Mouse (Mus musculus) layer of hippocampus, adult 6 months (tissue): ENCODE results near the gene Galnt12. TPM values are rescaled to one million over a fixed set of nuclear protein-coding genes. Genes with fewer than 3 reads are reported as not detected.

Experiments used
- long read RNA-seq, 2 experiments: library from polyadenylated mRNA; unstranded; transcript quantifications; one replicate each; pipeline ENCODE4 v2.0.0; 2019 to 2020
- polyA plus RNA-seq: library from polyadenylated mRNA; unstranded; fragments of <200 nt; fragmentation: Nextera tagmentation; gene quantifications from 2 replicates; pipeline ENCODE4 v1.2.3, GENCODE M21; 2021

The Galnt12 gene
- polyA plus RNA-seq = 0.21 and 0.34 TPM in 2 replicates
- long read RNA-seq, experiment 1 = 0 reads
- long read RNA-seq, experiment 2, partial matches to known transcripts = 0 of 4 reads
- long read RNA-seq, experiment 2, other reads (novel, unspliced or antisense) = 1 of 4 reads

GRCm38 (mm10) chr4:47091493-47092386 is at the start of gene Galnt12:
Galnt12 (plus strand) TSS chr4:47091909.

GRCm38 (mm10) chr4:47056791-47057509 is 34.8 kb upstream of the Galnt12 start, which contains the start of gene Anks6:
Anks6 (minus strand) TSS chr4:47057427.

Other genes starting within 250 kb of the Galnt12 start
- 24.4 and 26.2 TPM in 2 replicates for gene Gabbr2, start 100.0 kb upstream of the Galnt12 start, polyA plus RNA-seq
- 0.58 and 0.75 TPM in 2 replicates for gene Anks6, start 34.5 kb upstream of the Galnt12 start, polyA plus RNA-seq
- gene Col15a1, start 116.3 kb downstream of the Galnt12 start, polyA plus RNA-seq = 0.45 and 0.75 TPM in 2 replicates